Mouse (Mus musculus): ENCODE results near the gene Med14. TPM values are rescaled to one million over a fixed set of nuclear protein-coding genes. Genes with fewer than 3 reads are reported as not detected.
A peak's percentile ranks its signal among the peaks of the same experiment; 100 is the strongest.

Gene Med14
- total RNA-seq, 2 experiments from 2014 or later, result 69.1 TPM

GRCm38 (mm10) chrX:12673054-12673775, 88.7 kb downstream of the Med14 start, which contains the start of gene 1810030O07Rik:
Gene 1810030O07Rik (minus strand): TSS chrX:12673668.
- peak; percentile 77 to 84 for DNase-seq (ENCODE audit: low spot score in 2 of 2)

GRCm38 (mm10) chrX:12653879-12654278, 108.0 kb downstream of the Med14 start:
- DNase-seq (ENCODE audit: low spot score in 2 of 2), result no peak

- DNase-seq (ENCODE audit: low spot score in 2 of 2), result no peak
Observed at GRCm38 (mm10) chrX:12651906-12652305, 110.0 kb downstream of the Med14 start.

GRCm38 (mm10) chrX:12645531-12646304, 116.2 kb downstream of the Med14 start:
- peak; percentile 7 to 20 for DNase-seq (ENCODE audit: low spot score in 2 of 2)

- DNase-seq (ENCODE audit: low spot score in 2 of 2), result no peak
Observed at GRCm38 (mm10) chrX:12644976-12645375, 116.9 kb downstream of the Med14 start.

Other genes starting within 250 kb of the Med14 start
- 100 to 1,000 TPM; 190 to 210 TPM for gene Atp6ap2, start 174.3 kb downstream of the Med14 start, total RNA-seq (2021)
- 10 to 100 TPM; 16.3 to 16.4 TPM for gene 1810030O07Rik, start 88.4 kb downstream of the Med14 start, total RNA-seq (2021)